Mouse (Mus musculus): Measurements from ENCODE around the gene Insl6.

The Insl6 gene

GRCm38 (mm10) chr19:29287863-29288262, 37.3 kb downstream of the Insl6 start:
- no peak for DNase-seq (ENCODE audit: low spot score)

GRCm38 (mm10) chr19:29285451-29285869, 39.7 kb downstream of the Insl6 start:
- DNase-seq (ENCODE audit: low spot score): no peak

GRCm38 (mm10) chr19:29278944-29279587, 46.1 kb downstream of the Insl6 start:
- no peak for DNase-seq (ENCODE audit: low spot score)

GRCm38 (mm10) chr19:29276414-29276813, 48.7 kb downstream of the Insl6 start:
- DNase-seq (ENCODE audit: low spot score): no peak

GRCm38 (mm10) chr19:29272011-29272809, 52.9 kb downstream of the Insl6 start:
- no peak for DNase-seq (ENCODE audit: low spot score)
